Mouse (Mus musculus) C2C12 (cell line): ENCODE data around the gene Psmb8. TPM values are rescaled to one million over a fixed set of nuclear protein-coding genes. Genes with fewer than 3 reads are reported as not detected.
A peak's percentile ranks its signal among the peaks of the same experiment; 100 is the strongest.

Source experiments
- H3K27me3 ChIP-seq: one replicate; pipeline ENCODE4 v1.6.1; 2011; ENCODE audit not compliant: control insufficient read depth, insufficient read depth, insufficient read length
- H3K36me3 ChIP-seq: one replicate; pipeline ENCODE4 v1.6.1; 2011; ENCODE audit not compliant: control insufficient read depth, insufficient read depth
- H3K4me3 ChIP-seq: one replicate; pipeline ENCODE4 v1.5.1; 2011; ENCODE audit warnings: mild to moderate bottlenecking, control low read depth; ENCODE audit not compliant: poor library complexity, insufficient read depth, severe bottlenecking
- H3K79me2 ChIP-seq: one replicate; pipeline ENCODE4 v1.6.1; 2011; ENCODE audit not compliant: control insufficient read depth, insufficient read depth
- H3K79me3 ChIP-seq: one replicate; pipeline ENCODE4 v1.6.1; 2011; ENCODE audit warnings: low read depth, control low read depth
- H3ac ChIP-seq: one replicate; pipeline ENCODE3; 2011; ENCODE audit warnings: low read depth; ENCODE audit not compliant: control insufficient read depth, insufficient read length
- CEBPB ChIP-seq: IDR thresholded peaks from one replicate; pipeline ENCODE4 v1.6.1; 2011; ENCODE audit warnings: low read depth, mild to moderate bottlenecking, control low read depth, moderate library complexity
- CTCF ChIP-seq: IDR thresholded peaks from one replicate; pipeline ENCODE4 v1.5.1; 2011; ENCODE audit not compliant: control insufficient read depth, insufficient read depth, insufficient read length
- FOSL1 ChIP-seq: IDR thresholded peaks from one replicate; pipeline ENCODE4 v1.8.0; 2011; ENCODE audit warnings: mild to moderate bottlenecking, low read length; ENCODE audit not compliant: poor library complexity, insufficient read depth, severe bottlenecking
- MAX ChIP-seq: IDR thresholded peaks from one replicate; pipeline ENCODE4 v1.6.1; 2011; ENCODE audit warnings: mild to moderate bottlenecking, control low read depth
- MYOD1 ChIP-seq: IDR thresholded peaks from one replicate; pipeline ENCODE4 v1.6.1; 2011; ENCODE audit warnings: low read depth; ENCODE audit not compliant: control insufficient read depth, insufficient read length
- MYOG ChIP-seq: IDR thresholded peaks from one replicate; pipeline ENCODE4 v1.6.1; 2011; ENCODE audit not compliant: control insufficient read depth, insufficient read length; ENCODE audit errors: extremely low read depth
- USF1 ChIP-seq: IDR thresholded peaks from one replicate; pipeline ENCODE4 v1.6.1; 2011; ENCODE audit warnings: low read depth, mild to moderate bottlenecking, control low read depth, moderate library complexity
- polyA plus RNA-seq: library from polyadenylated mRNA; unstranded; fragments of >200 nt; fragmentation: generic; extraction: Trizol; gene quantifications from one replicate; pipeline ENCODE4 v1.2.1, GENCODE M21; 2012; ENCODE audit warnings: missing spikeins

Gene Psmb8
- polyA plus RNA-seq, 1 experiment: 0.05 TPM

GRCm38 (mm10) chr17:34234926-34235325, 37.4 kb downstream of the Psmb8 start:
- Histone ChIP-seq H3K79me2 (no peaks in the 10 kb centered on the region), H3ac (no peak overlapping the region), H3K79me3 (no peaks in the 10 kb centered on the region), H3K27me3 (peaks cover 4% of the 10 kb centered on the region), H3K4me3 (no peak overlapping the region), H3K36me3 (no peaks in the 10 kb centered on the region)
- TF ChIP-seq USF1: no peak
- TF ChIP-seq CTCF: peak; percentile 47

DNA sequence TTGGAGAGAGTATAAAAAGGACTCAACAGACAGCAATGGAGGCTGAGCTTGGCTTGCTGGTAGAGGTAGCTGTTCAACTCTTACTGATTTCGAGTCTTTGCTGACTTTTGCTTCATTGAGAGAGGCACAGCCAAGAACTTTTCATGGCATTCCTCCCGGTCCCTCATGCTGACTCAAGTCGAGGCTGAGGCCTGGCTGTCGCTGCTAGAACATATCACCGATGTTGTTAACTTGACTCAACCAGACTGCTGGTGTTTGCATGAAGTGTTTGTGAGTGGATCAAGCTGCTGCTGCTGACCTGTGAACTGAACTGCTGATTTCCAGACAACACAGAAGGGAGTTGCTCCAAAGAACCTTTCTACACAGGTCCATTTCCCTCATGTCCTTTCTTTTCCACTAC, 39.2 kb downstream of the Psmb8 start:
- Histone ChIP-seq H3K27me3 (peaks cover 6% of the 10 kb centered on the region), H3ac (no peak overlapping the region), H3K79me3 (no peaks in the 10 kb centered on the region), H3K4me3 (no peak overlapping the region), H3K36me3 (no peaks in the 10 kb centered on the region), H3K79me2 (no peaks in the 10 kb centered on the region)
- TF ChIP-seq MAX (no peak), MYOG (no peak), CEBPB (no peak), USF1 (no peak), MYOD1 (no peak), FOSL1 (no peak), CTCF (no peak)

DNA sequence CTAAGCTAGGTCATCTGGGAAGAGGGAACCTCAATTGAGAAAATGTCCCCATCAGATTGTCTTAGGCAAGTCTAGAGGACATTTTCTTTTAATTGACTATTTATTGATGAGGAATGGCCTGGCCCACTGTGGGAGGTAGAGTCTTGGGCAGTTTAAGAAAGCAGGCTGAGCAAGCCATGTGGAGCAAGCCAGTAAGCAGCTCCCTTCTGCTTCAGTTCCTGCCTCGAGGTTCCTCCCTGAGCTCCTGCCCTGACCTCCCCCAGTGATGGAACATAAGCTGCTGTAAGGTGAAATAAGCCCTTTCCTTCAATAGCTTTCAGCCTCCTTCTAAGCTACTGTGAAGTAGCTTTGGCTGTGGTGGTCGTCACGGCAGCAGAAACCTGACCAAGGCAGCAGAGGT, 40.2 kb downstream of the Psmb8 start:
- Histone ChIP-seq H3K4me3 (no peak overlapping the region), H3K79me2 (no peaks in the 10 kb centered on the region), H3K36me3 (no peaks in the 10 kb centered on the region), H3K79me3 (no peaks in the 10 kb centered on the region), H3K27me3 (peaks cover 6% of the 10 kb centered on the region), H3ac (no peak overlapping the region)
- no peak for TF ChIP-seq CTCF
- TF ChIP-seq FOSL1: no peak
- TF ChIP-seq MYOG: no peak
- TF ChIP-seq CEBPB: no peak
- no peak for TF ChIP-seq USF1
- TF ChIP-seq MYOD1: no peak
- TF ChIP-seq MAX: no peak

DNA sequence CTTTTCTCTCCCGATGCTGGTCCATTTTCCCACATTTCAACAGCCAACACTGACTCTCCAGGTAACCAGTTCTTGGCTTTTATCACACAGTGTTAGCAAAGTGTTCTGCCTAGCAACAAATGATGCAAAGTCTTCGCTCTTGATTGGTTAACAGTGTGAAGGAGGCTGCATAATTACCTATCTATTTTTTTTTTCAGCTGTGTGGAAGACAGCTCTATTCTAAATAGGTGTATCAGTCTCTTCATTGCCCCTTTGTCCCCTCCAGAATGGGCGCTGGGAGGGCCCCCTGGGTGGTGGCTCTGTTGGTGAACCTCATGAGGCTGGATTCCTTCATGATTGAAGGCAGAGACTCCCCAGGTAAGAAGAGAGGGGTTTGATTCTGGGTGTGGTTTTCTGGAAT, 41.2 kb downstream of the Psmb8 start, which contains the start of gene H2-Ob:
Gene H2-Ob, plus strand, starts transcription at position 198 of the 400 bp plus-strand sequence.
- Histone ChIP-seq H3ac (no peak within 1 kb of the TSS), H3K27me3 (peaks cover 6% of the 10 kb centered on the region), H3K79me2 (no peaks in the 10 kb centered on the region), H3K4me3 (no peak within 1 kb of the TSS), H3K36me3 (no peaks in the 10 kb centered on the region), H3K79me3 (no peaks in the 10 kb centered on the region)
- no peak for TF ChIP-seq MYOG
- TF ChIP-seq FOSL1: no peak
- no peak for TF ChIP-seq CTCF
- no peak for TF ChIP-seq MYOD1
- no peak for TF ChIP-seq MAX
- TF ChIP-seq CEBPB: no peak
- no peak for TF ChIP-seq USF1

- TF ChIP-seq FOSL1: no peak
- no peak for TF ChIP-seq MAX
- no peak for TF ChIP-seq MYOG
- no peak for TF ChIP-seq CEBPB
- TF ChIP-seq USF1: no peak
- no peak for TF ChIP-seq MYOD1
- TF ChIP-seq CTCF: no peak
- H3K79me3 ChIP-seq: no peaks in the 10 kb centered on the region
- H3K36me3 ChIP-seq: no peaks in the 10 kb centered on the region
- no peak overlapping the region for H3K4me3 ChIP-seq
- H3K27me3 ChIP-seq: peaks cover 6% of the 10 kb centered on the region
- no peaks in the 10 kb centered on the region for H3K79me2 ChIP-seq
- no peak overlapping the region for H3ac ChIP-seq
These were observed 42.1 kb downstream of the Psmb8 start for GRCm38 (mm10) chr17:34239601-34240041.

DNA sequence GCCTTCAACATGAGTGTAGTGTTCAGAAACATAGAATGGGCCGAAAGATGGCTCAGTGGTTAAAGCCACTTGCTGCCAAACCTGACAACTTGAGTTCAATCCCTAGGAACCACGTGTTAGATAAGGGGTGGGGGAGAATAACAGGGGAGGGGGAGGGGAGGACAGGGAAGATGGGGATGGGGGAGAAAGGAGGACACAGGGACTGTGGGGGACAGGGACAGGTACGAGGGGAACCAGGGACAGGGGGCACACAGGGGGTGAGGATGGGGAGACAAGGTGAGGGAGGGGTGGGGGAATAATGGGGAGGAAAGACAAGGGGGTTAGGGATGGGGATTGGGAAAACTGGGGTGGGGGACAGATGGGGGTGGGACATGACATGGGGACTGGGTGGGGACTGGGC, 42.8 kb downstream of the Psmb8 start:
- peaks cover 6% of the 10 kb centered on the region for H3K27me3 ChIP-seq
- H3K4me3 ChIP-seq: no peak overlapping the region
- no peaks in the 10 kb centered on the region for H3K79me3 ChIP-seq
- no peak overlapping the region for H3ac ChIP-seq
- no peaks in the 10 kb centered on the region for H3K36me3 ChIP-seq
- no peaks in the 10 kb centered on the region for H3K79me2 ChIP-seq
- no peak for TF ChIP-seq MYOD1
- no peak for TF ChIP-seq FOSL1
- TF ChIP-seq USF1: no peak
- no peak for TF ChIP-seq MAX
- no peak for TF ChIP-seq MYOG
- TF ChIP-seq CEBPB: no peak
- TF ChIP-seq CTCF: no peak

DNA sequence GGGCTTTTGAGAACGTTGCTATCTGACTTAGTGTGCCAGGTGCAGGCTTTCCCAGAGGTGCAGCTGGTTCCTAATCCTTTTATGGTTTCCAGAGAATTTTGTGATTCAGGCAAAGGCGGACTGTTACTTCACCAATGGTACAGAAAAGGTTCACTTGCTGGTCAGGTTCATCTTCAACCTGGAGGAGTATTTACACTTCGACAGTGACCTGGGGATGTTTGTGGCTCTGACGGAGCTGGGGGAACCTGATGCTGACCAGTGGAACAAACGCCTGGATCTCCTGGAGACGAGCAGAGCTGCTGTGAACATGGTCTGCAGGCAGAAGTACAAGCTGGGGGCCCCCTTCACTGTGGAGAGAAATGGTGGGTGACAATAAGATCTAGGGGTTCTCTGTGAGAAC, 43.4 kb downstream of the Psmb8 start:
- Histone ChIP-seq H3K27me3 (peaks cover 6% of the 10 kb centered on the region), H3K36me3 (no peaks in the 10 kb centered on the region), H3ac (no peak overlapping the region), H3K79me2 (no peaks in the 10 kb centered on the region), H3K79me3 (no peaks in the 10 kb centered on the region), H3K4me3 (no peak overlapping the region)
- TF ChIP-seq CTCF (no peak), MYOG (no peak), MAX (no peak), USF1 (no peak), FOSL1 (no peak), MYOD1 (no peak), CEBPB (no peak)
